Mouse (Mus musculus): ENCODE data around the gene Rbm15b. TPM values are rescaled to one million over a fixed set of nuclear protein-coding genes. Genes with fewer than 3 reads are reported as not detected.

The Rbm15b gene
- total and polyA plus RNA-seq, 3 experiments = 21.8 to 30.0 (median 21.9) TPM

DNA sequence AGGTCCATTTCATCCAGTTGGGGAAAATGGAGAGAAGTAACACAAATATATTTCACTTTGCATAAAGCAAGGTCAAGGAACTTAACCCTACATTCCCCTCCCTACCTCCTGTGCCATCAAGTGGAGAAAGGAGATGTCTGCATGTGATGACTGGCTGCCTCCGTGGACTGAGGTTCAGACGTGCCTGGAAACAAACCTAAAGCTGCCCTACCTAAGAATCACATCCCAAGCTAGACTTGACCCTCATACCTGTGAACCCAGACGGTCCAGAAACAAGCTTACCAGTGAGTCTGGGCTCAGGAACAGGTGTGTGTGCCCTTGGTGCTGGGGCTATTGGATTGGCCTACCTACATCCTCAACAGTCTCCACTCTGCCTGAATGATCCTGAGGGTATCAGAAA, 6.1 kb upstream of the Rbm15b start:
- H3K4me3 ChIP-seq (ENCODE audit: low read depth, low read length) = no peak overlapping the region; the same call in 1 of the 2 replicates

DNA sequence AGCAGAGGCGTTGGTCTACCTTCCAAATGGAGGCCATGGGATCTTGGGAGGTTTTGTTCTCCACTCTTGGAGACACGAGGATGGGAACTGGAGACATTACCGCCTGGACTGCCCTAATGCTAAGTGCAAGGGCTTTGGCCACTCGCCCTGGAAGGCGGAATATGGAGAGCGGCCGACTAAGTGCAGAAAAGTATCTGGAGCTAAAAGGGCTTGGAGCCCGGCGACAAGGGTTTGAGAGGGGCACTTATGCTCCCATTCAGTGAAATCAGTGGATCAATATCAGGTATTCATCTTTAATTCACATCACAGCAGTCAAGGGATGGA, 5.3 kb upstream of the Rbm15b start:
- peaks cover 33% of the 10 kb centered on the region for H3K36me3 ChIP-seq (replicated peaks)
- ATAC-seq (ENCODE audit: extremely low read depth, insufficient number of reproducible peaks, low FRiP score, poor library complexity, severe bottlenecking) (no peak), DNase-seq (ENCODE audit: low spot score) (no peak)

More for the DNA sequence above, 6.1 kb upstream of the Rbm15b start:
- TF ChIP-seq POLR2AphosphoS5 (IDR thresholded peaks at IDR 0.05; ENCODE audit: insufficient replicate concordance, low read depth, low read length) = no peak
- Histone ChIP-seq H3K9me3 (replicated peaks) (no peaks in the 10 kb centered on the region), H3K27me3 (ENCODE audit: insufficient read depth, low read length) (peaks cover 27% of the 10 kb centered on the region), H3K4me1 (ENCODE audit: insufficient read depth, low read depth, low read length) (peaks cover 34% of the 10 kb centered on the region), H3K36me3 (replicated peaks) (peaks cover 26% of the 10 kb centered on the region)
- no peak for DNase-seq (ENCODE audit: low spot score)
- no peak for ATAC-seq (ENCODE audit: extremely low read depth, insufficient number of reproducible peaks, low FRiP score, poor library complexity, severe bottlenecking)

DNA sequence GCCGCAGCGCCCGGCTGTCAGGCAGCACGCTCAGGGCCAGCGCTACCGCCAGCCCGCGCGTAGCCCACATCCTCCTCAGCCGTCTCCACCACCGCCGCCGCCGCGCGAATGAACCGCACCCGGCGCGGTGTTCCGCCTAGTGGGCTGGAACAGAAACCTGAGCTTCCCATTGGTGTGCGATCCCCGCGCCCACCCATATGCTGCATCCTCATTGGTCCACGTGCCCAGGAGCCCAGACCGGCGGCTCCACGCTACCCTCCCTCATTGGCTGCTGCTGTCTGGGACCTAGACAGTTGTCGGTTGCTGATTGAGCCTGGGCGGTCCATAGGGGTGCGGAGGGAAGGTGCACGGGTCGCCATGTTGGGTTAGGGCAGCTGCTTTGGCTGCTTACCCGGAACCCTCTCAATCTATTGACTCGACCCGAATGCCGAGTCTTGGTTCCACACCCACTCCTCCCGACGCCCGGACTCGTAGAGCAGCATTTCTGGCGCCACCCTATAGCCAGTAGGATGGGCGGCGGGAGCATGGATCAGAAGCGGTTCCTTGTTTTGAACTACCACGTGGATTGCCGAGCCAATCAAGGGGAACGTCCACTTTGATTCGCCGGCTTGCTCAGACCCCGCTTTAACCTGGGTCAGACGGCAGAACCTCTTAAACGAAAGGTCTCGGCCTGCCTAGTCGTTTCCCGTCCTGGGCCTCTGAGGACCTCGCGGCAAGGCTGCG, 4.8 kb upstream of the Rbm15b start, which contains the start of gene Manf:
Gene Manf, minus strand, starts transcription at position 151 of the 723 bp plus-strand sequence.
- ATAC-seq (ENCODE audit: extremely low read depth, insufficient number of reproducible peaks, low FRiP score, poor library complexity, severe bottlenecking) (peak; percentile 93), DNase-seq (ENCODE audit: low spot score) (peak; percentile 100)
- Histone ChIP-seq H3K36me3 (replicated peaks) (peaks cover 36% of the 10 kb centered on the region), H3K4me3 (ENCODE audit: low read depth, low read length) (peak within 1 kb of the TSS; percentile 87), H3K27me3 (ENCODE audit: insufficient read depth, low read length) (peaks cover 18% of the 10 kb centered on the region), H3K4me1 (ENCODE audit: insufficient read depth, low read depth, low read length) (peaks cover 44% of the 10 kb centered on the region), H3K9me3 (replicated peaks) (no peaks in the 10 kb centered on the region)
- TF ChIP-seq POLR2AphosphoS5 (IDR thresholded peaks at IDR 0.05; ENCODE audit: insufficient replicate concordance, low read depth, low read length) (no peak), GATA1 (IDR thresholded peaks at IDR 0.05; ENCODE audit: borderline replicate concordance, low read length) (no peak), GATA2 (IDR thresholded peaks at IDR 0.05; ENCODE audit: borderline replicate concordance, low read depth, low read length) (no peak), TAL1 (conservative IDR thresholded peaks at IDR 0.05; ENCODE audit: low read depth, low read length) (no peak), CTCF (IDR thresholded peaks at IDR 0.05; ENCODE audit: low read depth, low read length) (no peak)

More for the DNA sequence above, 5.3 kb upstream of the Rbm15b start:
- Histone ChIP-seq H3K4me1 (ENCODE audit: insufficient read depth, low read depth, low read length) (peaks cover 40% of the 10 kb centered on the region), H3K27me3 (ENCODE audit: insufficient read depth, low read length) (peaks cover 23% of the 10 kb centered on the region), H3K4me3 (ENCODE audit: low read depth, low read length) (peak overlapping the region; percentile 87), H3K9me3 (replicated peaks) (no peaks in the 10 kb centered on the region)
- no peak for TF ChIP-seq GATA2 (IDR thresholded peaks at IDR 0.05; ENCODE audit: borderline replicate concordance, low read depth, low read length)

DNA sequence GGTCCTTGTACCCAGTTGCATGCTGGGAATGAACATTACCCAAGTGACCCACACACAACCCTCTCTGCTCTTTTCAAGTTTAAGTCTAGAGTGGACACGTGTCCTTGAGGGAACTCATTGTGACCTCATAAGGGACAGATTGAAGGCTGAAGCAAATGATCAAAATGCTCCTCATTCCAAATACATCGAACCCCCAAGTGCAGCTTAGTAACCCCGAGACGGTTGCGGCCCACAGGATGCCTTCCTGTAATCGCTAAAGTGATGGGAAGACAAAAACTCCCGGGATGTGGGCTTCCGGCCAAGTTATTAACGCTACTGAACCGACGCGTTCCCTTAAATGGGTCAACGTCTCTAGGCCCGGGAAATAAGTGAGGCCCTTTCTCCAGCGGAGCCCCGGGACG, 4.1 kb upstream of the Rbm15b start:
- DNase-seq (ENCODE audit: low spot score) = peak; percentile 12

DNA sequence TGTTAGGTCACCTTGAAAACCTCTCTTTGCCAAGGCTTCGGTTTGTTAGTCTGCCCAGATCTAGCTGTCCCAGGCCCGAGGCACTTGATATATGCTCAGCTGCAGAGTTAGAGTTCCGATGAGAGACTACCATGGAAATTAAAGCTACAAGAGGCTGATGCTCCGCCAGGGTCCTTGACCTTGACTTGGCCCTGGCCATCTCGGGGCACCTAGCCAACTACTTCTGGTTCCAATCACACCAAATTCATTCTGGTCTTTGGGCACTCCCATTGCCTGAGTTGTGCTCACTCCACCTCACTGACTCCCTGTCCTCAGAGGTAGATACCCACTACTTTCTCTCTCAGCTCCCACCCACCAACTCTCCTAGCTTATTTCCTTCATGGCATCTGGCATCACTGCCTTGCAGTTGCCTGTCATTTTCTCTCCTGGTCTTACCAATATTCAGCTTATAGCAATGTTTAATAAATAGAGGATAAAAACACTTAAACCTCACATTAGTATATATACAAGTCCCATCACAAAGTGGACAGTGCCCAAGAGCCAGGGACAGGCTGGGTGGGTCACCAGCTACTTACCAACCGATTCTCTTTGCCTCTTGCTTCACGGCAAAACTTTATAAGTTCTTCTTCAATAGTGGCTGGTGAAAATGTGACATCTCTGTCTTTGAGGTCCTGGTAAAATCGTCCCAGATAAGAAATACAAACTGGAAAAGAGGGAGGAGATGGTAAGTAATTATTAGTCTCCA, 3.4 kb upstream of the Rbm15b start:
- ATAC-seq (ENCODE audit: extremely low read depth, insufficient number of reproducible peaks, low FRiP score, poor library complexity, severe bottlenecking) (no peak), DNase-seq (ENCODE audit: low spot score) (no peak)
- Histone ChIP-seq H3K36me3 (replicated peaks) (peaks cover 39% of the 10 kb centered on the region), H3K4me1 (ENCODE audit: insufficient read depth, low read depth, low read length) (peaks cover 47% of the 10 kb centered on the region), H3K4me3 (ENCODE audit: low read depth, low read length) (peak overlapping the region; percentile 87), H3K27me3 (ENCODE audit: insufficient read depth, low read length) (peaks cover 6% of the 10 kb centered on the region), H3K9me3 (replicated peaks) (no peaks in the 10 kb centered on the region)
- TF ChIP-seq GATA2 (IDR thresholded peaks at IDR 0.05; ENCODE audit: borderline replicate concordance, low read depth, low read length) (no peak), CTCF (IDR thresholded peaks at IDR 0.05; ENCODE audit: low read depth, low read length) (no peak), TAL1 (conservative IDR thresholded peaks at IDR 0.05; ENCODE audit: low read depth, low read length) (no peak), POLR2AphosphoS5 (IDR thresholded peaks at IDR 0.05; ENCODE audit: insufficient replicate concordance, low read depth, low read length) (no peak), GATA1 (IDR thresholded peaks at IDR 0.05; ENCODE audit: borderline replicate concordance, low read length) (no peak)

More for the DNA sequence above, 4.1 kb upstream of the Rbm15b start:
- ATAC-seq (ENCODE audit: extremely low read depth, insufficient number of reproducible peaks, low FRiP score, poor library complexity, severe bottlenecking) = no peak
- Histone ChIP-seq H3K4me3 (ENCODE audit: low read depth, low read length) (peak overlapping the region; percentile 87), H3K9me3 (replicated peaks) (no peaks in the 10 kb centered on the region), H3K36me3 (replicated peaks) (peaks cover 36% of the 10 kb centered on the region), H3K4me1 (ENCODE audit: insufficient read depth, low read depth, low read length) (peaks cover 44% of the 10 kb centered on the region), H3K27me3 (ENCODE audit: insufficient read depth, low read length) (peaks cover 12% of the 10 kb centered on the region)
- TF ChIP-seq POLR2AphosphoS5 (IDR thresholded peaks at IDR 0.05; ENCODE audit: insufficient replicate concordance, low read depth, low read length) (no peak), GATA1 (IDR thresholded peaks at IDR 0.05; ENCODE audit: borderline replicate concordance, low read length) (no peak), GATA2 (IDR thresholded peaks at IDR 0.05; ENCODE audit: borderline replicate concordance, low read depth, low read length) (no peak), TAL1 (conservative IDR thresholded peaks at IDR 0.05; ENCODE audit: low read depth, low read length) (no peak), CTCF (IDR thresholded peaks at IDR 0.05; ENCODE audit: low read depth, low read length) (no peak)

DNA sequence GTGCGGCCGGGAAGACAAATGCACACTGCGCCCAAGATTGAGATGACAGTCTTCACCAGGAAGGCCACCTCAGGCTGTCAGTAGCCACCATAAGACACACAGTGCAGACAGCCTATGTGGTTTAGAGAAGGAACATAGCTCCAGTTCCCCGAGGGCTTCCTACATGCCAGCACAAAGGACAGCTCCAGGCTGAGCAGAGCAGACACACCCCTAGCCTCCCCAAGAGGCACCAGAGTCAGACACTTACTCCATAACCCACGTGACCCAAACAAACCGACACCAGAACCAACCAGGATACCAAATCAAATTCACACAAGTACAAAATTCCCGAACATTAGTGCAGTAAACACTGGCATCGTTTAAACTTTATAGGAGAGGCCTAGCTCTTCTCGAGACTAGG, 2.1 kb upstream of the Rbm15b start:
- ATAC-seq (ENCODE audit: extremely low read depth, insufficient number of reproducible peaks, low FRiP score, poor library complexity, severe bottlenecking) = no peak
- no peak for TF ChIP-seq TAL1 (conservative IDR thresholded peaks at IDR 0.05; ENCODE audit: low read depth, low read length)
- no peak for TF ChIP-seq GATA1 (IDR thresholded peaks at IDR 0.05; ENCODE audit: borderline replicate concordance, low read length)
- TF ChIP-seq CTCF (IDR thresholded peaks at IDR 0.05; ENCODE audit: low read depth, low read length) = no peak
- TF ChIP-seq POLR2AphosphoS5 (IDR thresholded peaks at IDR 0.05; ENCODE audit: insufficient replicate concordance, low read depth, low read length) = no peak
- no peak for TF ChIP-seq GATA2 (IDR thresholded peaks at IDR 0.05; ENCODE audit: borderline replicate concordance, low read depth, low read length)

More for the DNA sequence above, 2.1 kb upstream of the Rbm15b start:
- H3K4me1 ChIP-seq (ENCODE audit: insufficient read depth, low read depth, low read length) = peaks cover 61% of the 10 kb centered on the region
- H3K36me3 ChIP-seq (replicated peaks) = peaks cover 53% of the 10 kb centered on the region
- no peaks in the 10 kb centered on the region for H3K27me3 ChIP-seq (ENCODE audit: insufficient read depth, low read length)
- H3K4me3 ChIP-seq (ENCODE audit: low read depth, low read length) = peak overlapping the region; percentile 42; the same call in 1 of the 2 replicates
- H3K9me3 ChIP-seq (replicated peaks) = no peaks in the 10 kb centered on the region
- no peak for DNase-seq (ENCODE audit: low spot score)

Measured in G1E (cell line).